Mouse (Mus musculus) ES-E14 (cell line): ENCODE measurements around the gene Gm2035. TPM values are rescaled to one million over a fixed set of nuclear protein-coding genes. Genes with fewer than 3 reads are reported as not detected.
"Not testable (repeated sequence)": the region's sequence is repeated elsewhere in the genome, so short reads cannot be mapped to it uniquely, and the experiment has no call there.

Experiments
- DNase-seq: peaks from one replicate; pipeline ENCODE4 v3.0.0-alpha.2; 2013; ENCODE audit warnings: low read depth, low spot score
- H3K27ac ChIP-seq: 2 replicates; pipeline ENCODE4 v1.5.1; 2012; ENCODE audit warnings: low read depth, mild to moderate bottlenecking, low read length, moderate library complexity, mixed read lengths; ENCODE audit not compliant: poor library complexity, insufficient read depth, severe bottlenecking
- H3K36me3 ChIP-seq: 2 replicates; pipeline ENCODE4 v1.6.1; 2012; ENCODE audit warnings: mild to moderate bottlenecking, low read length, moderate library complexity, mixed read lengths; ENCODE audit not compliant: control insufficient read depth, poor library complexity, insufficient read depth, severe bottlenecking
- H3K4me1 ChIP-seq, 2 experiments: fragments of 150-350 bp in 1 of 2; sonication (generic) in 1 of 2; 2 replicates each; pipeline ENCODE4 v1.6.1; 2012; ENCODE audit warnings: low read length in 2 of 2, mild to moderate bottlenecking in 1 of 2, mixed read lengths in 1 of 2; ENCODE audit not compliant: control insufficient read depth in 2 of 2, insufficient read depth in 2 of 2, poor library complexity in 1 of 2
- H3K4me3 ChIP-seq, 2 experiments: fragments of 150-350 bp in 1 of 2; sonication (generic) in 1 of 2; 2 replicates each; pipeline ENCODE4 v1.5.1; 2012; ENCODE audit warnings: low read length in 2 of 2, low read depth in 1 of 2, mild to moderate bottlenecking in 1 of 2, mixed read lengths in 1 of 2; ENCODE audit not compliant: insufficient read depth in 1 of 2, poor library complexity in 1 of 2, severe bottlenecking in 1 of 2
- H3K9ac ChIP-seq: 2 replicates; pipeline ENCODE4 v1.6.1; 2012; ENCODE audit warnings: low read depth, mild to moderate bottlenecking, low read length, mixed read lengths; ENCODE audit not compliant: poor library complexity, insufficient read depth, severe bottlenecking
- H3K9me3 ChIP-seq: fragments of 150-350 bp; sonication (generic); 2 replicates; pipeline ENCODE4 v1.6.1; 2012; ENCODE audit warnings: low read depth, mild to moderate bottlenecking, low read length; ENCODE audit not compliant: control insufficient read depth, insufficient read depth
- in situ Hi-C, 2 experiments: fragments of 600-800 bp; cut with MboI; formaldehyde crosslinking; loops; one replicate each; pipeline ENCODE4 v1.15.1; 2025; ENCODE audit warnings: low sequenced_read_pairs in 2 of 2, inconsistent platforms in 1 of 2; ENCODE audit not compliant: unreplicated experiment in 2 of 2
- total RNA-seq: library from RNA; depleted of rRNA; stranded (reverse); fragments of 300-350 nt; gene quantifications from 2 replicates; pipeline ENCODE4 v1.2.3, GENCODE M21; 2012; rRNA removed

Gm2035 gene
- total RNA-seq: 1.4 and 1.7 TPM in 2 replicates

DNA sequence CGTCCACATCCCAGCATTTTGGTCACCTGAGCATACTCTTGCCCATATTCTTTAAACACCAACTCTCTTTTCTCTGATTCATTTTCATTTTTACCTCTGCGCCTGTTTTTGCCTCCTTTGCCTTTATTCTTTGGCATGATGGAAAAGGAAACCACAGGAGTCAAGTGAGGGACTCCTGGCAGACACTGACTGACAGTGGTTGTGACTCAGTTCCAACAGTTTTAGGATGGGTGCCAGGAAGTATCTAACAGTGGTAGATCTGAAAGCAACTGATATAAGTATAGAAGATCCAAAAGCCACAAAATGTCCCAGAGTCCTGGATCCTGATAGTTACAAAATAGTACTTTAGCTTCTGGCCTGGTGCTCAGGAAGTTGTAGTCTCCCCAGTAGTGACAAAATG is at the start of gene Gm2035:
Gm2035 (minus strand) TSS at position 137 of the 400 bp plus-strand sequence.
- H3K27ac ChIP-seq, DNase-seq, H3K9me3 ChIP-seq, H3K9ac ChIP-seq, H3K4me1 ChIP-seq, H3K36me3 ChIP-seq, H3K4me3 ChIP-seq: not testable (repeated sequence)
- in situ Hi-C loops: loop anchor here in 1 of 2 experiments (10.0 kb wide), 1 partner anchor 405 kb away; the partner anchor contains the start of gene Gm8300

DNA sequence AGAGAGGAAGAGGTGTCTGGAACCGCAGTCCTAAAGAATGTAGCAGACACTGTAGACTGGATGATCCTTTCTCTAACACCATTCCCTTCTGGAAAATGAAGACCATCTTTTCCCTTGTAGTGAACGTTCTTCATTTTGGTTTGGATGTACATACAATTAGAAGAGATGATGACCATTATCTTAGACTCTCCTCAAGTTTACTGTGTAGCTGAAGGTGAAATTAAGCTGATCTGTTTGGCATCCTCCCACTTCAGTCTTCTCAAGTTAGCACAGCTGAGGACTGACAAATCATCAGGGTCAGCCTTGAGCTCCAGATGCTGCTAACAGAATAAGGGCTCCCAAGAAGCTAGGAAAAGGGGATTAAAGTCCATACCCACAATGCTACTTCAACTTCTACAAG is 34.1 kb upstream of the Gm2035 start, which contains the start of gene Gm2042:
Gm2042 (plus strand) TSS at position 301 of the 400 bp plus-strand sequence.
- in situ Hi-C loops, H3K27ac ChIP-seq, H3K4me3 ChIP-seq, DNase-seq, H3K9me3 ChIP-seq, H3K36me3 ChIP-seq, H3K9ac ChIP-seq, H3K4me1 ChIP-seq: not testable (repeated sequence)

DNA sequence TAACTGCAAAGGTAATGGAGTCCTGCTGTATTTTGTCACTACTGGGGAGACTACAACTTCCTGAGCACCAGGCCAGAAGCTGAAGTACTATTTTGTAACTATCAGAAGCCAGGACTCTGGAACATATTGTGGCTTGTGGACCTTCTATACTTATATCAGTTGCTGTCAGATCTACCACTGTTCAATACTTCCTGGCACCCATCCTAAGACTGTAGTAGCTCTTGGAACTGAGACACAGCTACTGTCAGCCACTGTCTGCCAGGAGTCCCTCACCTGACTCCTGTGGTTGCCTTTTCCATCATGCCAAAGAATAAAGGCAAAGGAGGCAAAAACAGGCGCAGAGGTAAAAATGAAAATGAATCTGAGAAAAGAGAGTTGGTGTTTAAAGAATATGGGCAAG is 24.6 kb downstream of the Gm2035 start, which contains the start of gene Gm2022:
Gm2022 (plus strand) TSS at position 301 of the 400 bp plus-strand sequence.
- H3K9me3 ChIP-seq: not testable (repeated sequence)
- in situ Hi-C loops: loop anchor here in 1 of 2 experiments (25.0 kb wide), 1 partner anchor 367 kb away; the partner anchor contains the start of genes Gm5662 and Gm8332

DNA sequence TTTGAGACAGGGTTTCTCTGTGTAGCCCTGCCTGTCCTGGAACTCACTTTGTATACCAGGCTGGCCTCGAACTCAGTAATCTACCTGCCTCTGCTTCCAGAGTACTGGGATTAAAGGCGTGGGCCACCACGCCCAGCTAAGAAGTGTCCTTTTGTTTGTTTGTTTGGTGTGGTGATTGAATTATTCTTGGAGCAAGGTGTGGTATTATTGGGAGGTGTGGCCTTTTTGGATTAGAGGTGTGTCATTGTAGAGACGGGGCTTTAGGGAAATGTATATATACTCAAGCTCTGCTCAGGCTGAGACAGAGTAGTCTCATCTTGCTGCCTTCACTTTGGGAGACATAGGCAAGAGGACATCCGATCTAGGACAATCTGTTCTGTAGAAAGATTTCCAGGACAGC is 45.9 kb downstream of the Gm2035 start, which contains the start of gene Gm2016:
Gm2016 (plus strand) TSS at position 301 of the 400 bp plus-strand sequence.
- H3K36me3 ChIP-seq, in situ Hi-C loops, H3K9ac ChIP-seq, H3K4me1 ChIP-seq, H3K27ac ChIP-seq, H3K4me3 ChIP-seq, H3K9me3 ChIP-seq, DNase-seq: not testable (repeated sequence)

More for the DNA sequence above, 24.6 kb downstream of the Gm2035 start, which contains the start of gene Gm2022:
- not testable (repeated sequence) for H3K27ac ChIP-seq, H3K36me3 ChIP-seq, H3K4me3 ChIP-seq, H3K4me1 ChIP-seq, DNase-seq, H3K9ac ChIP-seq

Other genes starting within 250 kb of the Gm2035 start
- 0.36 and 0.48 TPM in 2 replicates for gene Gm21319, start 144.1 kb downstream of the Gm2035 start, total RNA-seq
- 8.9 and 15.6 TPM in 2 replicates for gene Gm21936, start 124.3 kb downstream of the Gm2035 start, total RNA-seq
- 2.5 and 2.8 TPM in 2 replicates for gene BB287469, start 103.3 kb downstream of the Gm2035 start, total RNA-seq
- not detected in 2 replicates for gene Gm2001, start 77.5 kb downstream of the Gm2035 start, total RNA-seq
- 38.6 and 44.0 TPM in 2 replicates for gene Gm2016, start 45.8 kb downstream of the Gm2035 start, total RNA-seq
- 28.2 and 44.4 TPM in 2 replicates for gene Gm2022, start 24.5 kb downstream of the Gm2035 start, total RNA-seq
- 0.26 TPM in 1 of 2 replicates, not detected in the other for gene Gm2042, start 34.2 kb upstream of the Gm2035 start, total RNA-seq
- gene Gm2075, start 92.0 kb upstream of the Gm2035 start, total RNA-seq: not detected in 2 replicates
- not detected in 2 replicates for gene Gm6803, start 98.9 kb upstream of the Gm2035 start, total RNA-seq
- gene Gm2056, start 107.1 kb upstream of the Gm2035 start, total RNA-seq: 3.2 and 3.3 TPM in 2 replicates
- gene Gm16368, start 163.8 kb upstream of the Gm2035 start, total RNA-seq: 3.9 and 5.3 TPM in 2 replicates